Mouse (Mus musculus) heart, adult 2 months (tissue): ENCODE measurements around the gene Gucd1. TPM values are rescaled to one million over a fixed set of nuclear protein-coding genes. Genes with fewer than 3 reads are reported as not detected.
A peak's percentile ranks its signal among the peaks of the same experiment; 100 is the strongest.
"Not testable (repeated sequence)": the region's sequence is repeated elsewhere in the genome, so short reads cannot be mapped to it uniquely, and the experiment has no call there.

Source experiments
- DNase-seq, 2 experiments: peaks; one replicate each; pipeline ENCODE4 v3.0.0; 2021
- H3K27ac ChIP-seq: fragments of 200-600 bp; 2 replicates; pipeline ENCODE4 v1.8.1; 2022
- H3K27me3 ChIP-seq: fragments of 200-500 bp; 2 replicates; pipeline ENCODE4 v1.6.1; 2012; ENCODE audit warnings: mild to moderate bottlenecking, low read length, inconsistent platforms, mixed read lengths; ENCODE audit not compliant: control insufficient read depth, insufficient read depth
- H3K36me3 ChIP-seq: fragments of 200-500 bp; 2 replicates; pipeline ENCODE4 v1.6.1; 2012; ENCODE audit warnings: low read length, inconsistent platforms; ENCODE audit not compliant: control insufficient read depth, insufficient read depth
- H3K4me1 ChIP-seq: fragments of 200-500 bp; 2 replicates; pipeline ENCODE4 v1.6.1; 2011; ENCODE audit warnings: low read length; ENCODE audit not compliant: control insufficient read depth, insufficient read depth
- H3K4me3 ChIP-seq: fragments of 200-600 bp; 2 replicates; pipeline ENCODE4 v1.8.1; 2022
- H3K79me2 ChIP-seq: fragments of 200-500 bp; replicated peaks from 2 replicates; pipeline ENCODE4 v1.6.1; 2012; ENCODE audit warnings: mild to moderate bottlenecking, inconsistent platforms, low read length, moderate library complexity, mixed read lengths; ENCODE audit not compliant: control insufficient read depth, insufficient read depth
- H3K9ac ChIP-seq: fragments of 200-500 bp; 2 replicates; pipeline ENCODE4 v1.6.1; 2012; ENCODE audit warnings: low read depth, mild to moderate bottlenecking, control low read depth, inconsistent platforms, low read length, mixed read lengths
- CTCF ChIP-seq: fragments of 200-600 bp; IDR thresholded peaks from 2 replicates; pipeline ENCODE4 v1.8.1; 2022; ENCODE audit warnings: antibody characterized with exemption, mild to moderate bottlenecking, moderate library complexity
- EP300 ChIP-seq: fragments of 200-500 bp; IDR thresholded peaks from 2 replicates; pipeline ENCODE4 v1.6.1; 2011; ENCODE audit warnings: low read depth, low read length, control low read depth; ENCODE audit not compliant: insufficient read depth
- POLR2A ChIP-seq: fragments of 200-500 bp; IDR thresholded peaks from 2 replicates; pipeline ENCODE4 v1.6.1; 2011; ENCODE audit warnings: mild to moderate bottlenecking, low read depth, low read length, control low read depth; ENCODE audit not compliant: insufficient read depth
- WGBS: fragments of 180-500 bp; shearing (Covaris S2); methylation state at CpG from one replicate; pipeline ENCODE4 v1.1.7; 2018; 5-methylcytosine and 5-hydroxymethylcytosine counted together
- intact Hi-C: fragments of 180-260 bp; cut with DNase I; formaldehyde crosslinking; loops from one replicate; pipeline ENCODE4 v1.15.1; 2025
- polyA plus RNA-seq: library from polyadenylated mRNA; depleted of rRNA; stranded (reverse); fragments of >200 nt; gene quantifications from 2 replicates; pipeline ENCODE4 v1.2.3, GENCODE M21; 2012
- total RNA-seq, 2 experiments: library from RNA; stranded (reverse); gene quantifications; 2 replicates each; pipeline ENCODE4 v1.2.3; 2021

The Gucd1 gene
- total and polyA plus RNA-seq, 3 experiments: 33.2 to 44.7 (median 37.7) TPM

DNA sequence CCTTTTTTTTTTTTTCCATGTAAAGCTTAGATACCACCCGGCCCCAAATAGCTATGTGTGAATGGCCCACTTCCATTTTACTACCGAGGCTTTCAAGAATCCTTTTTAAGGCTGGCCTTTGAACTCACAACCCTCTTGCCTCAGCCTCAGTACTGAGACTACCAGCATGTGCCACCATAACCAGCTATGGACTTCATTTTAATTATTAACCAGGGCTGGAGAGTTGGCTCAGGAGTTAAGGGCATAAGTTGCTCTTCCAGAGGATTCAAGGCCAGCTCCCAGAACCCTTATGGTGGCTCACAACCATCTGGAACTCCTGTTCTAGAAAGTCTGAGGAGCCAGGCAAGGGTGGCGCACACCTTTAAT is 12.7 kb downstream of the Gucd1 start:
- DNase-seq: no peak
- 58% methylated on average over 3 of the region's 3 CpGs for WGBS
- no peaks in the 10 kb centered on the region for H3K36me3 ChIP-seq
- TF ChIP-seq CTCF: no peak
- TF ChIP-seq EP300: no peak
- no peak for TF ChIP-seq POLR2A
- H3K9ac ChIP-seq: no peak overlapping the region
- no peaks in the 10 kb centered on the region for H3K79me2 ChIP-seq
- H3K27ac ChIP-seq: peak overlapping the region; percentile 36
- no peak overlapping the region for H3K4me3 ChIP-seq
- intact Hi-C loops: no loop called here
- peaks cover 4% of the 10 kb centered on the region for H3K4me1 ChIP-seq
- H3K27me3 ChIP-seq: no peaks in the 10 kb centered on the region

DNA sequence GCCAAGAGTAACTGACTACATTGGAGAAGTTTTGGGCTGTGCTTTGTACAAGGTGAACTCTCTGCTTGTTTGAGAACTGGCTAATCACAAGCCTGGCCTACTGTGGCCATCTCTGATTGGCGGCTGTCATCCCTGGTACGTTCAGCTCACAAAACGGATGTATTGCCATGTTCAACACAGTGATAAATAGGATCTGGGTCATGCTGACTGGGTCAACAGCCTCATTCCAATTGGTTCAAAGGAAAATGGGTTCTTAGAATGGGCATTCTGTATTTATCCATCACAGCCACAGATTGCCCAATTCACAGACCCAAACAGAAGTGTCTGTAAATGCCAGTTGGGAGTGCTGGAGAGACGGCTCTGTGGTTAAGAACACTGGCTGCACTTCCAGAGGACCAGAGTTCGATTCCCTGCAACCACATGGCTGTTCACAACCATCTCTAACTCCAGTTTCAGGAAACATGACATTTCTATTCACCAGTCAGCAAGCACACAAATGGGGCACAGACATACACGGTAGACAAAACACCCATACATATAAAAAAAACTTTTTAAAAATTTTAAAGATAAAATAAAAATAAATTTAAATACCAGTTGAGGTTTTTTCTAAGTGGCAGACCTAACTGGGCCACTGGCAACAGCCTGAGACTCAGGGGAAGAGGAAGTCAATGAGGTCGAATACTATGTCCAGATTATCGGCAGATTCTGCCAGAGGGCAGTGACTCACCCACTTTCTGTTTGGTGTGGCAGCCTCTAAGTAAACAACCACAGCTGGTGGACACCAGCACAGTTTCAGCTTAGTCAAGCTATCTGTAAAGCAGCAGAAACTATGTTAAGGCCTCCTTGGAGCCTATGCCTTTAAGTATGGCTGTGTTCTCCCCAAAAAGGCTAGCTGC is 13.3 kb downstream of the Gucd1 start:
- peak overlapping the region; percentile 36 for H3K27ac ChIP-seq
- no peak overlapping the region for H3K9ac ChIP-seq
- intact Hi-C loops: no loop called here
- TF ChIP-seq CTCF (no peak), POLR2A (no peak), EP300 (peak; percentile 27; the same call in 1 of the 2 replicates)
- H3K79me2 ChIP-seq: no peaks in the 10 kb centered on the region
- H3K27me3 ChIP-seq: no peaks in the 10 kb centered on the region
- no peaks in the 10 kb centered on the region for H3K36me3 ChIP-seq
- 66% methylated on average over 8 of the region's 8 CpGs for WGBS
- peak in 1 of 2 experiments; percentile 70 for DNase-seq
- H3K4me3 ChIP-seq: no peak overlapping the region
- H3K4me1 ChIP-seq: peaks cover 3% of the 10 kb centered on the region

DNA sequence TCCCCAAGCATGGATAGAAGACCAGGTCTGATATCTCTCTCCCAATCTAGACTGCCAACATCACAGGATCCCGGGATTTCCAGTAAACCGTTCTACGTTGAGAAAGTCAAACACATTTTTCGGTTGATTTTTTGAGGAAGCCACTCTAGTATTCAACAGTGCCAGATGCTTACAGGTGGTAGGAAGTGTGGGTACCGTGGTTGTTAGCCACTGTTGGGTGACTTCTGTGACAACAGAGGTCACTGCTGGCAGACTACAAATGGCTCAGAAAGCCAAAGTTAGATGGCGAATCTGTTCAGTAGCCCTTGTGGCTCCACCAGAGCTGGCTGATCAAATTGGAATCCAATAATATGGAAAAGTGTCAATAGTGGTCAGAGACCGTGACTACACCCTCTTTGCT is 14.1 kb downstream of the Gucd1 start:
- H3K4me3 ChIP-seq: no peak overlapping the region
- no peak overlapping the region for H3K27ac ChIP-seq
- 93% methylated on average over 7 of the region's 7 CpGs for WGBS
- no peaks in the 10 kb centered on the region for H3K36me3 ChIP-seq
- H3K79me2 ChIP-seq: no peaks in the 10 kb centered on the region
- peaks cover 3% of the 10 kb centered on the region for H3K4me1 ChIP-seq
- intact Hi-C loops: no loop called here
- no peaks in the 10 kb centered on the region for H3K27me3 ChIP-seq
- TF ChIP-seq CTCF: no peak
- TF ChIP-seq EP300: no peak
- TF ChIP-seq POLR2A: no peak
- no peak overlapping the region for H3K9ac ChIP-seq
- DNase-seq: no peak

DNA sequence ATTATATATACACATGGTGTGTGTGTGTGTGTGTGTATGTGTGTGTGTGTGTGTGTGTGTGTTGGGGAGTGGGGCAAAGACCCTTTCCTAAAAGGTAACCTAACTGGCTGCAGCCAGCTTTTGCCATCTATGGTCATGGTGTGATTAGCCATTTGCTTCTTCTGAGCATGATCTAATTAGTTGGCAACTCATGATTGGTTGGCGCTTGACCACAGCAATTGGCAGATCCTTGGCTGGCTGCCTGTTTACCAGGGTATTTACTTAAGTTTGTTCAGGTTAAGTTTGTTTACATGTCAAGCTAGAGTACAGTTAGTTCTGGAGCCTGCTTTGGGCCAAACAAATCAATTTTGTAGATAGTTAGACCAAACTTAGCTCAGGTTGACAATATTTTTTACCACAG is 16.1 kb downstream of the Gucd1 start:
- intact Hi-C loops: no loop called here
- 97% methylated on average over 1 of the region's 1 CpGs for WGBS
- Histone ChIP-seq H3K27ac (no peak overlapping the region), H3K36me3 (no peaks in the 10 kb centered on the region), H3K4me3 (no peak overlapping the region), H3K79me2 (no peaks in the 10 kb centered on the region), H3K4me1 (peaks cover 3% of the 10 kb centered on the region), H3K27me3 (no peaks in the 10 kb centered on the region), H3K9ac (no peak overlapping the region)
- TF ChIP-seq EP300 (no peak), CTCF (no peak), POLR2A (no peak)
- DNase-seq: no peak

DNA sequence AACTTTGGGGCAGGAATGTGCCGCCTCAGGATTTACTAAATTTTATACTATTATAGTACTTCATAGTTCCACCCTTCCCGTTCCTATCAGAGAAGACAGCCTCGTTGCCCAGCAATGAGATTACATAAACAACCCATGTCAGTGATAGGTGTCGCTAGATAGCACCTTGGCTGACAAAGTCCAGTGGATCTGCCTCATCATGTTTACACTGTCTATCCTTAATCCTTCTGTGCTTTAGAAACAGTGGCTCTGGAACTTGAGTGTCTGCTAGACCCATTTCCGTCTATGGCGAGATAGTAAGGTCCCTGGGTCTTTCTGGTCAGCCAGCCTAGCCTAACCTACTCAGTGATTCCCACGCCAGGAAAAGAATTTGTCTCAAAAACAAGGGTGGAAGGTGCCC is 17.4 kb downstream of the Gucd1 start:
- Histone ChIP-seq H3K9ac (no peak overlapping the region), H3K27me3 (no peaks in the 10 kb centered on the region), H3K4me1 (peaks cover 4% of the 10 kb centered on the region)

DNA sequence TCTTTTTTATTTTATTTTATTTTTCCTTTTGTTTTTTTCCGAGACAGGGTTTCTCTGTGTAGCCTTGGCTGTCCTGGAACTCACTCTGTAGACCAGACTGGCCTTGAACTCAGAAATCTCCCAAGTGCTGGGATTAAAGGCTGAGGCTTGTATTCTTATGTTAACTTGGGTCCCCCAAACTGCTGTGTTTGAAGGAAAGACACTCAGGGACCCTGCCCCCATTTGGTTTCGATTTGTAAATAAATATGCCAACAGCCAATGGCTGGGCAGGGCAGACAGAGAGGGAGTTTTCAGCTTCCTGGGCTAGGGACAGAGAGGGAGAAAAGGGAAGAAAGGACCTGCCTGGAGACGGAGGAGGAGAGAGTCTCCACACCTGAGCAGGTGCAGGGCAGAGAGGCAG is 18.0 kb downstream of the Gucd1 start:
- Histone ChIP-seq H3K9ac (no peak overlapping the region), H3K4me3 (no peak overlapping the region), H3K36me3 (no peaks in the 10 kb centered on the region), H3K27me3 (no peaks in the 10 kb centered on the region), H3K4me1 (peaks cover 3% of the 10 kb centered on the region), H3K27ac (no peak overlapping the region), H3K79me2 (no peaks in the 10 kb centered on the region)
- WGBS: 70% methylated on average over 3 of the region's 3 CpGs
- no peak for DNase-seq
- intact Hi-C loops: no loop called here
- TF ChIP-seq EP300: no peak
- no peak for TF ChIP-seq CTCF
- TF ChIP-seq POLR2A: no peak

More for the DNA sequence above, 17.4 kb downstream of the Gucd1 start:
- intact Hi-C loops: no loop called here
- TF ChIP-seq EP300 (no peak), POLR2A (no peak), CTCF (no peak)
- 39% methylated on average over 7 of the region's 7 CpGs for WGBS
- Histone ChIP-seq H3K27ac (no peak overlapping the region), H3K4me3 (no peak overlapping the region), H3K36me3 (no peaks in the 10 kb centered on the region), H3K79me2 (no peaks in the 10 kb centered on the region)
- DNase-seq: no peak

DNA sequence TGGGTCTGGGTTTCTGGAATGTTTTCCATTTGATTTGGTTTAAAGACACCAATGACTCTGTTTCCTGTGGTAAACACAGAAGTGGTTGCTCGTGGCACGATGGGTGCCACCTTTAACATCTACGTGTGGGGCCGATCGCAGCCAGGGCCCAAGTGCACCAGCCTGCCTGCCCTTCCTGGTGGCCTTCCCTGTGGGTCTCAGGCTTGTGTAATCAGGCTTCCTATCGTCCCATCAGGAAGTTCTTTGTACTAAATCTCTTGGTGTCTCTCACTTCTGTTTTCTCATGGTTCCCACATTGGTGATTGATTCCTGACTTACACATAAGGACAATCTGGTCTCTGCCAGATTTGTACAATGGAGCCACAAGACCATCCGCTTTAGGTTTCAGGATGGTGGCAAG is 18.6 kb downstream of the Gucd1 start:
- DNase-seq, H3K36me3 ChIP-seq, H3K27ac ChIP-seq, H3K27me3 ChIP-seq, intact Hi-C loops, H3K4me3 ChIP-seq, H3K79me2 ChIP-seq, H3K9ac ChIP-seq, H3K4me1 ChIP-seq: not testable (repeated sequence)
- WGBS: 73% methylated on average over 7 of the region's 7 CpGs
